Mouse (Mus musculus) cerebellum, adult 2 months (tissue): ENCODE data around the gene Nfxl1.

Experiments
- CTCF ChIP-seq: fragments of 200-500 bp; IDR thresholded peaks from 2 replicates; pipeline ENCODE4 v1.5.1; 2011; ENCODE audit warnings: low read depth, mild to moderate bottlenecking, control low read depth, low read length, moderate library complexity, borderline replicate concordance; ENCODE audit not compliant: insufficient read depth
- POLR2A ChIP-seq: fragments of 200-500 bp; IDR thresholded peaks from 2 replicates; pipeline ENCODE4 v1.6.1; 2011; ENCODE audit warnings: low read length, control low read depth, borderline replicate concordance; ENCODE audit not compliant: insufficient read depth

- TF ChIP-seq CTCF (no peak), POLR2A (no peak)
These were observed 3.2 kb downstream of the Nfxl1 start for GRCm38 (mm10) chr5:72556245-72556644.
